Mouse (Mus musculus) lung, embryonic 14.5 days (tissue): Measurements from ENCODE around the gene Pzp. TPM values are rescaled to one million over a fixed set of nuclear protein-coding genes. Genes with fewer than 3 reads are reported as not detected.

Experiments
- ATAC-seq: fragments of 200-750 bp; cut with Nextera tagmentation; 2 replicates; pipeline ENCODE4 v1.8.0; 2017; ENCODE audit warnings: mild to moderate bottlenecking, moderate TSS enrichment, moderate library complexity; ENCODE audit not compliant: insufficient read depth
- DNase-seq: peaks from one replicate; pipeline ENCODE4 v3.0.0-alpha.2; 2015
- H3K27ac ChIP-seq: fragments of 300-500 bp; sonication (generic); 2 replicates; pipeline ENCODE4 v1.5.1; 2014; ENCODE audit warnings: low read depth, mild to moderate bottlenecking, moderate library complexity
- H3K27me3 ChIP-seq: fragments of 300-500 bp; sonication (generic); 2 replicates; pipeline ENCODE4 v1.6.1; 2014; ENCODE audit warnings: low read length, control low read depth; ENCODE audit not compliant: insufficient read depth
- H3K36me3 ChIP-seq: fragments of 300-500 bp; sonication (generic); 2 replicates; pipeline ENCODE4 v1.6.1; 2014; ENCODE audit warnings: control low read depth; ENCODE audit not compliant: insufficient read depth
- H3K4me1 ChIP-seq: fragments of 300-500 bp; sonication (generic); 2 replicates; pipeline ENCODE4 v1.6.1; 2014; ENCODE audit warnings: antibody characterized with exemption, control low read depth; ENCODE audit not compliant: insufficient read depth
- H3K4me2 ChIP-seq: fragments of 300-500 bp; sonication (generic); 2 replicates; pipeline ENCODE4 v1.6.1; 2014; ENCODE audit warnings: mild to moderate bottlenecking
- H3K4me3 ChIP-seq: fragments of 300-500 bp; sonication (generic); 2 replicates; pipeline ENCODE4 v1.5.1; 2014; ENCODE audit warnings: low read depth, low read length
- H3K9ac ChIP-seq: fragments of 300-500 bp; sonication (generic); 2 replicates; pipeline ENCODE4 v1.6.1; 2014
- H3K9me3 ChIP-seq: fragments of 300-500 bp; sonication (generic); 2 replicates; pipeline ENCODE4 v1.6.1; 2016; ENCODE audit warnings: low read depth, low read length, control low read depth
- CTCF ChIP-seq: IDR thresholded peaks from 2 replicates; pipeline ENCODE4 v1.5.1; 2016; ENCODE audit warnings: antibody characterized with exemption, low read depth
- WGBS: fragments of 180-500 bp; shearing (Covaris S2); extraction: QIAGEN DNeasy Blood & Tissue Kit; methylation state at CpG from one replicate; pipeline ENCODE4 v1.1.7; 2014; 5-methylcytosine and 5-hydroxymethylcytosine counted together
- polyA plus RNA-seq: library from polyadenylated mRNA; unstranded; fragments of >200 nt; fragmentation: Nextera tagmentation; extraction: Ambion mirVana; gene quantifications from 2 replicates; pipeline ENCODE4 v1.2.1, GENCODE M21; 2014

Gene Pzp
- polyA plus RNA-seq, 1 experiment from 2014 or later: 0.04 TPM

GRCm38 (mm10) chr6:128436356-128437005 lies 90.0 kb downstream of the Pzp start:
- Histone ChIP-seq H3K4me3 (peak overlapping the region; percentile 98), H3K36me3 (peaks cover 52% of the 10 kb centered on the region), H3K27me3 (no peaks in the 10 kb centered on the region), H3K27ac (no peak overlapping the region), H3K4me2 (peak overlapping the region; percentile 66), H3K9ac (peak overlapping the region; percentile 94), H3K4me1 (no peaks in the 10 kb centered on the region; the same call in 1 of the 2 replicates), H3K9me3 (no peaks in the 10 kb centered on the region)
- DNase-seq (no peak), ATAC-seq (no peak)
- WGBS: 84% methylated on average over 8 of the region's 8 CpGs
- TF ChIP-seq CTCF: no peak

DNA sequence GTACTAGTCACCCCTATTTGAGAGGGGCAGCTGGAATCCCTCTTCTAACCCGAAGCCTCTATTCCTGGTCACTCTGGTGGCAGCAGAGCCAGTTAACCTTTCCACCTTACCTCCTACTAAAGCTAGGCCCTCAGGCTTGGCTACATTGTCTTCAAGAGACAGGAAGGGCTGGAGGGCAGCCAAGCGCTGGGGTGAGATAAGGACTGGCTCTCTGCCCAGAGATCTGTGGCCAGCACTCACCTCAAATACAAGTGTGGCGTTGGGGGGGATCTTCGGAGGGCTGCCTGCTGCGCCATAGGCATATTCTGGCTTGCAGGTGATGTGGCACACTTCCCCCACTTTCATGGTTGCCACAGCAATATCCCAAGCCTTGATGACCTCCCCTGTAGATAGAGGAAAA lies 91.0 kb downstream of the Pzp start:
- no peaks in the 10 kb centered on the region; the same call in 1 of the 2 replicates for H3K4me1 ChIP-seq
- 59% methylated on average over 5 of the region's 5 CpGs for WGBS
- no peak for TF ChIP-seq CTCF
- ATAC-seq (no peak), DNase-seq (peak; percentile 79)
- H3K9ac ChIP-seq: no peak overlapping the region
- H3K9me3 ChIP-seq: no peaks in the 10 kb centered on the region
- peaks cover 60% of the 10 kb centered on the region for H3K36me3 ChIP-seq
- no peaks in the 10 kb centered on the region for H3K27me3 ChIP-seq
- H3K4me3 ChIP-seq: no peak overlapping the region
- no peak overlapping the region for H3K27ac ChIP-seq
- no peak overlapping the region for H3K4me2 ChIP-seq

Other genes starting within 250 kb of the Pzp start
- gene Tead4, start 225.9 kb downstream of the Pzp start, polyA plus RNA-seq: 3.3 and 4.1 TPM in 2 replicates
- 22.0 and 23.1 TPM in 2 replicates for gene Tulp3, start 170.9 kb downstream of the Pzp start, polyA plus RNA-seq
- gene Rhno1, start 163.8 kb downstream of the Pzp start, polyA plus RNA-seq: 134 and 144 TPM in 2 replicates
- gene Foxm1, start 163.8 kb downstream of the Pzp start, polyA plus RNA-seq: 55.0 and 56.7 TPM in 2 replicates
- gene Tex52, start 151.3 kb downstream of the Pzp start, polyA plus RNA-seq: 0.21 and 0.35 TPM in 2 replicates
- not detected in 2 replicates for gene Gm44596, start 151.2 kb downstream of the Pzp start, polyA plus RNA-seq
- 3.4 and 4.3 TPM in 2 replicates for gene Nrip2, start 127.4 kb downstream of the Pzp start, polyA plus RNA-seq
- 32.6 and 41.4 TPM in 2 replicates for gene Itfg2, start 101.8 kb downstream of the Pzp start, polyA plus RNA-seq
- gene Fkbp4, start 88.0 kb downstream of the Pzp start, polyA plus RNA-seq: 434 and 450 TPM in 2 replicates
- 0.64 and 1.4 TPM in 2 replicates for gene A2ml1, start 54.9 kb upstream of the Pzp start, polyA plus RNA-seq
- gene Klrb1a, start 96.8 kb upstream of the Pzp start, polyA plus RNA-seq: not detected in 2 replicates
- gene Clec2h, start 135.7 kb upstream of the Pzp start, polyA plus RNA-seq: not detected in 2 replicates
- gene Klrb1, start 196.3 kb upstream of the Pzp start, polyA plus RNA-seq: not detected in 2 replicates